Mouse (Mus musculus) erythroid progenitor cell, adult 5-6 weeks (primary cell): Measurements from ENCODE around the gene Acsf3. TPM values are rescaled to one million over a fixed set of nuclear protein-coding genes. Genes with fewer than 3 reads are reported as not detected.

ENCODE experiments used
- total RNA-seq, 2 experiments: library from RNA; stranded (forward) in 1 of 2; stranded (reverse) in 1 of 2; fragments of 150-400 nt in 1 of 2; fragments of 186-747, 209-891 nt in 1 of 2; gene quantifications; 2 replicates each; pipeline versions ENCODE4 v1.2.3 to v1.2.4; 2015 to 2017; ENCODE audit warnings: low replicate concordance in 2 of 2

The Acsf3 gene
- total RNA-seq, 2 experiments from 2014 or later: 1.7 to 2.3 TPM

Other genes starting within 250 kb of the Acsf3 start
- gene Piezo1, start 224.2 kb upstream of the Acsf3 start, total RNA-seq (2015; ENCODE audit: low replicate concordance): 32.1 and 43.2 TPM in 2 replicates
- 31.8 and 52.9 TPM in 2 replicates for gene Piezo1, start 224.2 kb upstream of the Acsf3 start, total RNA-seq (2017; ENCODE audit: low replicate concordance)
- gene Cdt1, start 207.5 kb upstream of the Acsf3 start, total RNA-seq (2015; ENCODE audit: low replicate concordance): 55.5 and 65.8 TPM in 2 replicates
- gene Cdt1, start 207.5 kb upstream of the Acsf3 start, total RNA-seq (2017; ENCODE audit: low replicate concordance): 33.0 and 77.8 TPM in 2 replicates
- 39.4 and 53.7 TPM in 2 replicates for gene Aprt, start 198.6 kb upstream of the Acsf3 start, total RNA-seq (2015; ENCODE audit: low replicate concordance)
- gene Aprt, start 198.6 kb upstream of the Acsf3 start, total RNA-seq (2017; ENCODE audit: low replicate concordance): 12.3 and 15.5 TPM in 2 replicates
- 4.6 and 24.5 TPM in 2 replicates for gene Galns, start 164.0 kb upstream of the Acsf3 start, total RNA-seq (2015; ENCODE audit: low replicate concordance)
- gene Galns, start 164.0 kb upstream of the Acsf3 start, total RNA-seq (2017; ENCODE audit: low replicate concordance): 4.2 and 5.0 TPM in 2 replicates
- 18.0 and 43.2 TPM in 2 replicates for gene Trappc2l, start 163.8 kb upstream of the Acsf3 start, total RNA-seq (2015; ENCODE audit: low replicate concordance)
- gene Trappc2l, start 163.8 kb upstream of the Acsf3 start, total RNA-seq (2017; ENCODE audit: low replicate concordance): 1.8 and 5.9 TPM in 2 replicates
- gene Pabpn1l, start 152.7 kb upstream of the Acsf3 start, total RNA-seq (2015; ENCODE audit: low replicate concordance): not detected in 2 replicates
- gene Pabpn1l, start 152.7 kb upstream of the Acsf3 start, total RNA-seq (2017; ENCODE audit: low replicate concordance): not detected in 2 replicates
- 4.0 and 16.8 TPM in 2 replicates for gene Cbfa2t3, start 76.4 kb upstream of the Acsf3 start, total RNA-seq (2015; ENCODE audit: low replicate concordance)
- 1.5 and 7.6 TPM in 2 replicates for gene Cbfa2t3, start 76.4 kb upstream of the Acsf3 start, total RNA-seq (2017; ENCODE audit: low replicate concordance)
- gene Cdh15, start 72.5 kb downstream of the Acsf3 start, total RNA-seq (2015; ENCODE audit: low replicate concordance): not detected in 2 replicates
- gene Cdh15, start 72.5 kb downstream of the Acsf3 start, total RNA-seq (2017; ENCODE audit: low replicate concordance): not detected in 2 replicates